ENCODE assay signal across 23 mouse cellular contexts in genomic region chr13:25177835-25178234, GRCm38 (mm10).
"Had no signal": no experiment of that assay in that cellular context is flagged by ENCODE, and none has a peak within 500 bp of the region (broad histone marks: within the 10 kb centered on the region; RNA-seq: fewer than 3 reads in every experiment).

No protein-coding gene starts in this region.

- H3K9ac ChIP-seq: hindbrain, embryonic 13.5 days; hindbrain, embryonic 15.5 days; limb, embryonic 12.5 days; liver, embryonic 13.5 days; liver, embryonic 15.5 days; liver, postnatal 0 days had no signal

- H3K4me2 ChIP-seq: heart, embryonic 11.5 days; hindbrain, embryonic 13.5 days; hindbrain, embryonic 15.5 days; limb, embryonic 12.5 days; liver, embryonic 11.5 days; liver, embryonic 13.5 days; liver, embryonic 15.5 days had no signal

- H3K9me3 ChIP-seq: hindbrain, embryonic 13.5 days; hindbrain, embryonic 15.5 days; limb, embryonic 10.5 days; limb, embryonic 12.5 days; liver, embryonic 13.5 days; liver, embryonic 15.5 days had no signal

- ATAC-seq: hindbrain, postnatal 0 days; liver, postnatal 0 days had no signal

- H3K4me1 ChIP-seq: hindbrain, embryonic 13.5 days; hindbrain, embryonic 15.5 days; limb, embryonic 12.5 days; liver, embryonic 13.5 days; liver, embryonic 15.5 days had no signal

- H3K27ac ChIP-seq: hindbrain, embryonic 13.5 days; hindbrain, embryonic 15.5 days; hindbrain, postnatal 0 days; layer of hippocampus, adult 2 months; left cerebral cortex, adult 2 months; limb, embryonic 10.5 days; limb, embryonic 12.5 days; liver, embryonic 13.5 days; liver, embryonic 15.5 days had no signal

- DNase-seq: gastrocnemius, postnatal 14 days; gastrocnemius, postnatal 36 days; heart, adult 18-20 months; heart, postnatal 10 days; heart, postnatal 36 days; kidney, adult 18-20 months; kidney, adult 8-10 months; kidney, postnatal 10 days; kidney, postnatal 25 days; kidney, postnatal 4 days; liver; liver, embryonic 13.5 days; liver, postnatal 0 days had no signal

- H3K4me3 ChIP-seq: hindbrain, embryonic 13.5 days; hindbrain, embryonic 15.5 days; layer of hippocampus, adult 2 months; left cerebral cortex, adult 2 months; limb, embryonic 10.5 days; limb, embryonic 12.5 days; liver, embryonic 13.5 days; liver, embryonic 15.5 days had no signal

- H3K36me3 ChIP-seq: hindbrain, embryonic 13.5 days; hindbrain, embryonic 15.5 days; limb, embryonic 10.5 days; limb, embryonic 12.5 days; liver, embryonic 13.5 days; liver, embryonic 15.5 days had no signal

- H3K27me3 ChIP-seq: hindbrain, embryonic 13.5 days; hindbrain, embryonic 15.5 days; limb, embryonic 12.5 days; liver, embryonic 13.5 days; liver, embryonic 15.5 days had no signal
